In genomic region chr17:27761639-27762336, GRCm38 (mm10) we compare ENCODE assay signal across 8 mouse cellular contexts. TPM values are rescaled to one million over a fixed set of nuclear protein-coding genes. Genes with fewer than 3 reads are reported as not detected.
DNase-seq lines count a peak whose midpoint lies in the region; ATAC-seq and TF ChIP-seq lines count a peak whose summit lies in the region.

No protein-coding gene starts in this region.

- no peak for ATAC-seq in forebrain, embryonic 11.5 days (replicated peaks; ENCODE audit: low FRiP score)
- 0 out of 2 replicates have a peak, but pooled peaks have one; percentile 21 for ATAC-seq in liver, embryonic 15.5 days (ENCODE audit: insufficient read depth)
- peak; percentile 82 for ATAC-seq in neural tube, embryonic 14.5 days (ENCODE audit: low read depth)

- peaks cover 4% of the 10 kb centered on the region for H3K36me3 ChIP-seq in forebrain, embryonic 11.5 days (ENCODE audit: control insufficient read depth, insufficient read depth, low read length)
- H3K36me3 ChIP-seq in liver, embryonic 15.5 days (replicated peaks), result peaks cover 45% of the 10 kb centered on the region
- peaks cover 5% of the 10 kb centered on the region; the same call in 1 of the 2 replicates for H3K36me3 ChIP-seq in neural tube, embryonic 14.5 days (ENCODE audit: control insufficient read depth, insufficient read depth, low read length)
- H3K36me3 ChIP-seq in testis, adult 2 months (ENCODE audit: control insufficient read depth, insufficient read depth, low read length), result no peaks in the 10 kb centered on the region; the same call in 1 of the 2 replicates

- peak; percentile 72 for DNase-seq in CD4-positive, CD25-positive, alpha-beta regulatory T cell, adult 2 months (ENCODE audit: low read depth, low spot score)
- DNase-seq in brain, embryonic 18.5 days (ENCODE audit: low read depth, low spot score), result peak; percentile 42
- DNase-seq in forebrain, embryonic 11.5 days (ENCODE audit: low spot score), result peak; percentile 81
- DNase-seq in heart, postnatal 10 days, result peak; percentile 89 to 92
- peak; percentile 89 to 92 for DNase-seq in kidney, postnatal 4 days

- H3K9me3 ChIP-seq in forebrain, embryonic 11.5 days (ENCODE audit: control insufficient read depth, low read length), result no peaks in the 10 kb centered on the region
- no peaks in the 10 kb centered on the region; the same call in 1 of the 2 replicates for H3K9me3 ChIP-seq in liver, embryonic 15.5 days (replicated peaks)
- no peaks in the 10 kb centered on the region for H3K9me3 ChIP-seq in neural tube, embryonic 14.5 days (ENCODE audit: control insufficient read depth, low read length)

- 36% methylated on average over 9 of the region's 9 CpGs for WGBS in forebrain, embryonic 11.5 days
- WGBS in liver, embryonic 15.5 days (ENCODE audit: insufficient replicate concordance), result 50% methylated on average over 9 of the region's 9 CpGs
- 24% methylated on average over 9 of the region's 9 CpGs for WGBS in neural tube, embryonic 14.5 days

- no peak overlapping the region for H3K9ac ChIP-seq in forebrain, embryonic 11.5 days (ENCODE audit: low read length)
- H3K9ac ChIP-seq in liver, embryonic 15.5 days, result no peak overlapping the region
- H3K9ac ChIP-seq in neural tube, embryonic 14.5 days (replicated peaks; ENCODE audit: low read depth, low read length), result no peak overlapping the region

- no peaks in the 10 kb centered on the region for H3K4me1 ChIP-seq in forebrain, embryonic 11.5 days (replicated peaks; ENCODE audit: control insufficient read depth, insufficient read depth, low read length)
- H3K4me1 ChIP-seq in liver, embryonic 15.5 days (replicated peaks), result peaks cover 11% of the 10 kb centered on the region; the same call in 1 of the 2 replicates
- no peaks in the 10 kb centered on the region for H3K4me1 ChIP-seq in neural tube, embryonic 14.5 days (ENCODE audit: control insufficient read depth, insufficient read depth, low read length)
- no peaks in the 10 kb centered on the region for H3K4me1 ChIP-seq in testis, adult 2 months (ENCODE audit: control insufficient read depth, insufficient read depth, low read length)

- no peak overlapping the region for H3K4me2 ChIP-seq in forebrain, embryonic 11.5 days (ENCODE audit: low read depth, low read length, severe bottlenecking)
- H3K4me2 ChIP-seq in liver, embryonic 15.5 days, result no peak overlapping the region
- H3K4me2 ChIP-seq in neural tube, embryonic 14.5 days (ENCODE audit: low read depth, low read length), result no peak overlapping the region

- intact Hi-C loops in heart, postnatal 10 days (cut with DNase I), result loop anchor here (2.0 to 10.0 kb wide), 2 partner anchors 111 to 197 kb away; partner anchors contain the start of gene AI413582

- H3K27me3 ChIP-seq in forebrain, embryonic 11.5 days (ENCODE audit: control insufficient read depth, insufficient read depth, low read length), result no peaks in the 10 kb centered on the region
- no peaks in the 10 kb centered on the region for H3K27me3 ChIP-seq in liver, embryonic 15.5 days
- H3K27me3 ChIP-seq in neural tube, embryonic 14.5 days (ENCODE audit: control insufficient read depth, insufficient read depth, low read length), result no peaks in the 10 kb centered on the region
- no peaks in the 10 kb centered on the region for H3K27me3 ChIP-seq in testis, adult 2 months (ENCODE audit: control insufficient read depth, insufficient read depth, low read length)

- TF ChIP-seq POLR2A in testis, adult 2 months (IDR thresholded peaks at IDR 0.05; ENCODE audit: control insufficient read depth, low read depth, low read length), result no peak

- peak; percentile 51; the same call in 1 of the 2 replicates for TF ChIP-seq CTCF in testis, adult 2 months (IDR thresholded peaks at IDR 0.05; ENCODE audit: control insufficient read depth, insufficient read depth, insufficient replicate concordance, low read depth, low read length)

- H3K27ac ChIP-seq in forebrain, embryonic 11.5 days (ENCODE audit: low read depth, low read length), result no peak overlapping the region
- no peak overlapping the region for H3K27ac ChIP-seq in liver, embryonic 15.5 days (replicated peaks)
- no peak overlapping the region for H3K27ac ChIP-seq in neural tube, embryonic 14.5 days (ENCODE audit: low read depth, low read length)
- no peak overlapping the region for H3K27ac ChIP-seq in testis, adult 2 months (ENCODE audit: control insufficient read depth, insufficient read depth, low read depth, low read length)

- no peak overlapping the region for H3K4me3 ChIP-seq in forebrain, embryonic 11.5 days (ENCODE audit: low read depth, low read length)
- H3K4me3 ChIP-seq in liver, embryonic 15.5 days (replicated peaks), result no peak overlapping the region
- H3K4me3 ChIP-seq in neural tube, embryonic 14.5 days (ENCODE audit: low read depth, low read length), result no peak overlapping the region
- H3K4me3 ChIP-seq in testis, adult 2 months (ENCODE audit: control insufficient read depth, low read depth, low read length), result no peak overlapping the region

RNA-seq across cellular contexts. Expression of gene Spdef, which starts 33.0 kb away (rescaled TPM):
- polyA plus RNA-seq in forebrain, embryonic 11.5 days (2014; fragmentation: Nextera tagmentation; extraction: Ambion mirVana), result 0.15 TPM in 1 of 2 replicates, not detected in the other
- total RNA-seq in heart, postnatal 10 days (2021), result under 1 TPM in 1 of 2 experiments, not detected in 1; 0.29 TPM
- 0.18 TPM in 1 of 2 replicates, not detected in the other for polyA plus RNA-seq in liver, embryonic 15.5 days (2015; fragmentation: Nextera tagmentation; extraction: Ambion mirVana)
- polyA plus RNA-seq in neural tube, embryonic 14.5 days (2014; fragmentation: Nextera tagmentation; extraction: Ambion mirVana), result 0.59 and 1.3 TPM in 2 replicates
- 4.8 and 4.9 TPM in 2 replicates for polyA plus RNA-seq in testis, adult 2 months (2012; rRNA removed)

RNA-seq across cellular contexts. Expression of gene D17Wsu92e, which starts 58.7 kb away (rescaled TPM):
- 12.7 and 14.1 TPM in 2 replicates for polyA plus RNA-seq in forebrain, embryonic 11.5 days (2014; fragmentation: Nextera tagmentation; extraction: Ambion mirVana)
- total RNA-seq in heart, postnatal 10 days (2021), result 100 to 1,000 TPM; 109 to 112 TPM
- 13.3 and 18.2 TPM in 2 replicates for polyA plus RNA-seq in liver, embryonic 15.5 days (2015; fragmentation: Nextera tagmentation; extraction: Ambion mirVana)
- polyA plus RNA-seq in neural tube, embryonic 14.5 days (2014; fragmentation: Nextera tagmentation; extraction: Ambion mirVana), result 10.0 and 11.0 TPM in 2 replicates
- 109 and 111 TPM in 2 replicates for polyA plus RNA-seq in testis, adult 2 months (2012; rRNA removed)
